Mouse (Mus musculus) midbrain, embryonic 14.5 days (tissue): ENCODE measurements around the gene Gpkow. TPM values are rescaled to one million over a fixed set of nuclear protein-coding genes. Genes with fewer than 3 reads are reported as not detected.

Source experiments
- ATAC-seq: fragments of 200-750 bp; cut with Nextera tagmentation; 2 replicates; pipeline ENCODE4 v1.8.0; 2017; ENCODE audit warnings: moderate number of reproducible peaks, moderate library complexity; ENCODE audit not compliant: low FRiP score, low TSS enrichment
- DNase-seq: peaks from one replicate; pipeline ENCODE4 v3.0.0-alpha.2; 2015
- H3K27ac ChIP-seq: fragments of 300-500 bp; sonication (generic); replicated peaks from 2 replicates; pipeline ENCODE4 v1.5.1; 2014; ENCODE audit warnings: mild to moderate bottlenecking, low read depth, low read length, moderate library complexity
- H3K27me3 ChIP-seq: fragments of 300-500 bp; sonication (generic); 2 replicates; pipeline ENCODE4 v1.6.1; 2014; ENCODE audit warnings: low read length, control low read depth, mixed read lengths; ENCODE audit not compliant: control insufficient read depth, insufficient read depth
- H3K36me3 ChIP-seq: fragments of 300-500 bp; sonication (generic); 2 replicates; pipeline ENCODE4 v1.6.1; 2014; ENCODE audit warnings: low read length, control low read depth; ENCODE audit not compliant: control insufficient read depth, insufficient read depth
- H3K4me1 ChIP-seq: fragments of 300-500 bp; sonication (generic); 2 replicates; pipeline ENCODE4 v1.6.1; 2014; ENCODE audit warnings: mild to moderate bottlenecking, antibody characterized with exemption, low read length, control low read depth; ENCODE audit not compliant: control insufficient read depth, insufficient read depth
- H3K4me2 ChIP-seq: fragments of 300-500 bp; sonication (generic); 2 replicates; pipeline ENCODE4 v1.6.1; 2014; ENCODE audit warnings: mild to moderate bottlenecking, low read length, moderate library complexity
- H3K4me3 ChIP-seq: fragments of 300-500 bp; sonication (generic); replicated peaks from 2 replicates; pipeline ENCODE4 v1.5.1; 2014; ENCODE audit warnings: low read depth, low read length
- H3K9ac ChIP-seq: fragments of 300-500 bp; sonication (generic); replicated peaks from 2 replicates; pipeline ENCODE4 v1.6.1; 2014; ENCODE audit warnings: mild to moderate bottlenecking, low read length, moderate library complexity
- H3K9me3 ChIP-seq: fragments of 300-500 bp; sonication (generic); 2 replicates; pipeline ENCODE4 v1.6.1; 2016; ENCODE audit warnings: low read length, control low read depth, mixed read lengths; ENCODE audit not compliant: control insufficient read depth
- WGBS: fragments of 180-500 bp; shearing (Covaris S2); extraction: QIAGEN DNeasy Blood & Tissue Kit; methylation state at CpG from one replicate; pipeline ENCODE4 v1.1.7; 2014; 5-methylcytosine and 5-hydroxymethylcytosine counted together
- polyA plus RNA-seq: library from polyadenylated mRNA; unstranded; fragments of >200 nt; fragmentation: Nextera tagmentation; extraction: Ambion mirVana; gene quantifications from 2 replicates; pipeline ENCODE4 v1.2.1, GENCODE M21; 2014

The Gpkow gene
- polyA plus RNA-seq, 1 experiment from 2014 or later = 53.8 TPM

GRCm38 (mm10) chrX:7728922-7729265 lies 32.0 kb downstream of the Gpkow start:
- H3K9me3 ChIP-seq = no peaks in the 10 kb centered on the region
- H3K27ac ChIP-seq = peak overlapping the region; percentile 74
- H3K9ac ChIP-seq = peak overlapping the region; percentile 49
- peaks cover 5% of the 10 kb centered on the region; the same call in 1 of the 2 replicates for H3K4me1 ChIP-seq
- H3K27me3 ChIP-seq = no peaks in the 10 kb centered on the region
- DNase-seq (no peak), ATAC-seq (no peak)
- peak overlapping the region; percentile 56 for H3K4me2 ChIP-seq
- H3K4me3 ChIP-seq = peak overlapping the region; percentile 44
- H3K36me3 ChIP-seq = peaks cover 16% of the 10 kb centered on the region
- WGBS = 30% methylated on average over 4 of the region's 4 CpGs

GRCm38 (mm10) chrX:7733571-7734156 lies 36.7 kb downstream of the Gpkow start:
- H3K27me3 ChIP-seq = no peaks in the 10 kb centered on the region
- H3K36me3 ChIP-seq = peaks cover 12% of the 10 kb centered on the region
- no peak overlapping the region for H3K4me3 ChIP-seq
- peaks cover 5% of the 10 kb centered on the region; the same call in 1 of the 2 replicates for H3K4me1 ChIP-seq
- WGBS = 31% methylated on average over 25 of the region's 26 CpGs
- H3K9ac ChIP-seq = no peak overlapping the region
- H3K9me3 ChIP-seq = no peaks in the 10 kb centered on the region
- DNase-seq (peak; percentile 56), ATAC-seq (no peak)
- H3K4me2 ChIP-seq = no peak overlapping the region
- no peak overlapping the region for H3K27ac ChIP-seq

- WGBS = 68% methylated on average over 14 of the region's 14 CpGs
Observed at GRCm38 (mm10) chrX:7739336-7740081, 42.6 kb downstream of the Gpkow start.

GRCm38 (mm10) chrX:7740082-7740819 lies 43.3 kb downstream of the Gpkow start:
- Histone ChIP-seq H3K27ac (no peak overlapping the region), H3K36me3 (peaks cover 9% of the 10 kb centered on the region), H3K4me2 (no peak overlapping the region), H3K9me3 (no peaks in the 10 kb centered on the region), H3K4me3 (no peak overlapping the region), H3K4me1 (no peaks in the 10 kb centered on the region), H3K27me3 (no peaks in the 10 kb centered on the region), H3K9ac (no peak overlapping the region)
- 76% methylated on average over 10 of the region's 10 CpGs for WGBS
- DNase-seq = no peak
- ATAC-seq = no peak

More at GRCm38 (mm10) chrX:7739336-7740081, 42.6 kb downstream of the Gpkow start:
- Histone ChIP-seq H3K4me3 (no peak overlapping the region), H3K4me2 (no peak overlapping the region), H3K9me3 (no peaks in the 10 kb centered on the region), H3K27me3 (no peaks in the 10 kb centered on the region), H3K36me3 (peaks cover 9% of the 10 kb centered on the region), H3K9ac (no peak overlapping the region), H3K27ac (no peak overlapping the region), H3K4me1 (no peaks in the 10 kb centered on the region)
- ATAC-seq (no peak), DNase-seq (peak; percentile 13)

- H3K27ac ChIP-seq = no peak overlapping the region
- no peaks in the 10 kb centered on the region for H3K27me3 ChIP-seq
- WGBS = 75% methylated on average over 5 of the region's 5 CpGs
- H3K4me1 ChIP-seq = no peaks in the 10 kb centered on the region
- H3K9me3 ChIP-seq = no peaks in the 10 kb centered on the region
- no peak overlapping the region for H3K4me2 ChIP-seq
- H3K4me3 ChIP-seq = no peak overlapping the region
- DNase-seq (no peak), ATAC-seq (no peak)
- H3K9ac ChIP-seq = no peak overlapping the region
- H3K36me3 ChIP-seq = peaks cover 9% of the 10 kb centered on the region
Observed at GRCm38 (mm10) chrX:7741103-7741502, 44.2 kb downstream of the Gpkow start.

- Histone ChIP-seq H3K27me3 (no peaks in the 10 kb centered on the region), H3K9me3 (no peaks in the 10 kb centered on the region), H3K9ac (no peak overlapping the region), H3K36me3 (no peaks in the 10 kb centered on the region), H3K27ac (no peak overlapping the region), H3K4me1 (no peaks in the 10 kb centered on the region), H3K4me3 (no peak overlapping the region), H3K4me2 (no peak overlapping the region)
- WGBS = 55% methylated on average over 5 of the region's 5 CpGs
- ATAC-seq = no peak
- no peak for DNase-seq
Observed at GRCm38 (mm10) chrX:7743470-7743869, 46.5 kb downstream of the Gpkow start.

- Histone ChIP-seq H3K4me2 (no peak overlapping the region), H3K9ac (no peak overlapping the region), H3K27me3 (no peaks in the 10 kb centered on the region), H3K36me3 (no peaks in the 10 kb centered on the region), H3K4me3 (no peak overlapping the region), H3K4me1 (0 out of 2 replicates have a peak, but pooled peaks cover 2% of the 10 kb centered on the region), H3K27ac (no peak overlapping the region), H3K9me3 (no peaks in the 10 kb centered on the region)
- no peak for ATAC-seq
- DNase-seq = no peak
- 69% methylated on average over 1 of the region's 1 CpGs for WGBS
Observed at GRCm38 (mm10) chrX:7744940-7745339, 48.0 kb downstream of the Gpkow start.

GRCm38 (mm10) chrX:7745429-7745828 lies 48.5 kb downstream of the Gpkow start:
- no peak for ATAC-seq
- 94% methylated on average over 8 of the region's 8 CpGs for WGBS

More at GRCm38 (mm10) chrX:7745429-7745828, 48.5 kb downstream of the Gpkow start:
- no peak overlapping the region for H3K27ac ChIP-seq
- no peak overlapping the region for H3K4me3 ChIP-seq
- H3K9ac ChIP-seq = no peak overlapping the region
- no peaks in the 10 kb centered on the region for H3K36me3 ChIP-seq
- H3K4me2 ChIP-seq = no peak overlapping the region
- H3K27me3 ChIP-seq = no peaks in the 10 kb centered on the region
- H3K4me1 ChIP-seq = 0 out of 2 replicates have a peak, but pooled peaks cover 2% of the 10 kb centered on the region
- no peaks in the 10 kb centered on the region for H3K9me3 ChIP-seq
- no peak for DNase-seq
